Mouse (Mus musculus): ENCODE measurements around the gene Clba1. TPM values are rescaled to one million over a fixed set of nuclear protein-coding genes. Genes with fewer than 3 reads are reported as not detected.

Clba1 gene
- polyA plus RNA-seq, 1 experiment: 9.4 TPM

DNA sequence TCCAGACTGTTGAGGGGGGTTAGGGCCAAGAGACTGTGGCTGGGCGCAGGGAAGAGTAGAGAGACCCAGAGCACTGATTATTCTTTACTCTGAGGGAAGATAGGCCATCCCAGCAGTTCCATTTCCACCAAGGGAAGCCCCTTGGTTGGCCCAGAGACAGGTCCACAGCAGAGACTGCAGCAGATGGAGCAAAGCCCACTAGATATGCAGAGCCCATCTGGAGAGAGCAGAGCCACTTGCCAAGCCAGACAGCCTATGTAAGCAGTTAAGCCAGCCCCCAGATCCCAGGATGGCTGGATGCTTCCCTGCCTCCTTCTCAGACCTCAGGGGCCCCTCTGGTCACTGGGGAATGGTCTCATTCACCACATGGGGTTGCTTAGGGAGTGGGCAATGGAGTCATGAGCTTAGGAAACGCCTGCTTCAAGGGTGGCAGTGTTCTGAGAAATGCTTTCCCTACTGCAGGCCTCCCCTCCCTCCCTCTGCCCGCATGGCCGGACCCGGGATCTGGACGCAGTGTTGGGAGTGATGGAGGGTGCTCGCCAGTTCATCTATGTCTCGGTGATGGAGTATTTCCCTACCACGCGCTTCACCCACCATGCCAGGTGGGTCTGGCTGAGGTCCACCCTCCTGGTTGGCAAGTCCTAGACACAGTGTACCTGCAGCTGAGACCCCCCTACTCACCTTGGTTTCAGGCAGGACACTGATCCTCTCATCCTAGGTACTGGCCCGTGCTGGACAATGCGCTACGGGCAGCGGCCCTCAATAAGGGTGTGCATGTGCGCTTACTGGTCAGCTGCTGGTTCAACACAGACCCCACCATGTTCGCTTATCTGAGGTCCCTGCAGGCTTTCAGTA lies 41.5 kb upstream of the Clba1 start:
- 88% methylated on average over 16 of the region's 16 CpGs for WGBS
- no peak for DNase-seq
- no peak for TF ChIP-seq CTCF (IDR thresholded peaks at IDR 0.05; ENCODE audit: insufficient read depth, low read length)
- no peak for TF ChIP-seq POLR2A (IDR thresholded peaks at IDR 0.05; ENCODE audit: borderline replicate concordance, extremely low read depth, low read depth, low read length)
- Histone ChIP-seq H3K4me1 (ENCODE audit: control insufficient read depth, insufficient read depth, low read length) (no peaks in the 10 kb centered on the region), H3K4me3 (replicated peaks; ENCODE audit: extremely low read depth, low read depth, low read length) (no peak overlapping the region)

DNA sequence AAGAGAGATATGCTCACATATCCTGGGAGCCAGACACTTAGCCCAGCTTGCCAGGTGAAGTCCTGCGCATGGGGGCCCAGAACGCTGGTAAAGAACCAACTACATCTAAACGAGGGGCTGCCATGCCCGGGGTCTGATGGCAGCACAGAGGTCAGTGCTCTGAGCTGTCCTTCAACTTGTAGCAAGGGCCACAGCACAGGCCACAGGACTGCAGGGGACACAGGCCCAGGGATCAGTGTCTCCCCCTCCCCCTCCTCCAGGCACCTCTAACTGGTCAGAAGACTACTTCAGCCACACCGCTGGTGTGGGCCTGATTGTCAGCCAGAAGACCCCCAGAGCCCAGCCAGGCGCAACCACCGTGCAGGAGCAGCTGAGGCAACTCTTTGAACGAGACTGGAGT lies 40.6 kb upstream of the Clba1 start:
- Histone ChIP-seq H3K4me1 (ENCODE audit: control insufficient read depth, insufficient read depth, low read length) (no peaks in the 10 kb centered on the region), H3K4me3 (replicated peaks; ENCODE audit: extremely low read depth, low read depth, low read length) (no peak overlapping the region)
- no peak for DNase-seq
- TF ChIP-seq CTCF (IDR thresholded peaks at IDR 0.05; ENCODE audit: insufficient read depth, low read length) (no peak), POLR2A (IDR thresholded peaks at IDR 0.05; ENCODE audit: borderline replicate concordance, extremely low read depth, low read depth, low read length) (no peak)
- WGBS: 81% methylated on average over 8 of the region's 8 CpGs

DNA sequence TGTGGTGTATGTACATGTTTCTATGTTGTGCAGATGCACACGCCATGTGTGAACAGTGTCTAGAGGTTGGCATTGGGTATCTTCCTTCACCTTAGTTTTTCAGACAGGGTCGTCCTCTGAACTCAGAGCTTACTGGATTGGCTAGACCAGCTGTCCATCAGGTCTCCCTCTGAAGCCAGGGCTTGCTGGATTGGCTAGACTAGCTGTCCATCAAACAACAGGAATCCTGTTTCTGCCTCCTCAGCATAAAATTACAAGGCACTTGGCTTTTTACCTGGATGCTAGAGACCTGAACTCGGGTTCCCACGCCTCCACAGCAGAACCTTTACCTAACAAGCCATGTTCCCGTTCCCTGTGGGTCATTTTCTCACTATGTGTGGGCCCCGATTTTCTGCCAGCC lies 39.7 kb upstream of the Clba1 start:
- no peak for DNase-seq
- WGBS: 84% methylated on average over 6 of the region's 6 CpGs
- H3K4me1 ChIP-seq (ENCODE audit: control insufficient read depth, insufficient read depth, low read length): no peaks in the 10 kb centered on the region
- TF ChIP-seq CTCF (IDR thresholded peaks at IDR 0.05; ENCODE audit: insufficient read depth, low read length) (no peak), POLR2A (IDR thresholded peaks at IDR 0.05; ENCODE audit: borderline replicate concordance, extremely low read depth, low read depth, low read length) (no peak)
- H3K4me3 ChIP-seq (replicated peaks; ENCODE audit: extremely low read depth, low read depth, low read length): no peak overlapping the region

DNA sequence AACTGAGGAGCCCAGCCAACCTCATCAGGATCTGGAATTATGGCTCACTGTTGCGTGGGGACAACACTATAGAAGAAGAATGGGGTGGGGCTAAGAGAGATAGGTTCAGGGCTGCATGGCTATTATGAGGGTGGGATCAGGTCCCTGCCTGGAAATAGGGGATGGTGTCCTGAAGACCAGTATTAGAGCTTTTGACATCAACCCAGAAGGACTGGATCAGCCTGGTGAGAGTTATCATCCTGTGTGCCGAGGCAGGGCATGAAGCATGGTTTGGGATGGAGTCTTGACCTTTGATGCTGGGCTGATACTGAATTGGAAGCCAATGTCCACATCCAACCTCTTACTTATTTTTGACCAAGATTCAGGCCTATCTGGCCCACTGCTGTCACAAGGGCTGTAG lies 39.0 kb upstream of the Clba1 start:
- Histone ChIP-seq H3K4me3 (replicated peaks; ENCODE audit: extremely low read depth, low read depth, low read length) (no peak overlapping the region), H3K4me1 (ENCODE audit: control insufficient read depth, insufficient read depth, low read length) (no peaks in the 10 kb centered on the region)
- no peak for DNase-seq
- 82% methylated on average over 2 of the region's 2 CpGs for WGBS
- TF ChIP-seq CTCF (IDR thresholded peaks at IDR 0.05; ENCODE audit: insufficient read depth, low read length) (no peak), POLR2A (IDR thresholded peaks at IDR 0.05; ENCODE audit: borderline replicate concordance, extremely low read depth, low read depth, low read length) (no peak)

DNA sequence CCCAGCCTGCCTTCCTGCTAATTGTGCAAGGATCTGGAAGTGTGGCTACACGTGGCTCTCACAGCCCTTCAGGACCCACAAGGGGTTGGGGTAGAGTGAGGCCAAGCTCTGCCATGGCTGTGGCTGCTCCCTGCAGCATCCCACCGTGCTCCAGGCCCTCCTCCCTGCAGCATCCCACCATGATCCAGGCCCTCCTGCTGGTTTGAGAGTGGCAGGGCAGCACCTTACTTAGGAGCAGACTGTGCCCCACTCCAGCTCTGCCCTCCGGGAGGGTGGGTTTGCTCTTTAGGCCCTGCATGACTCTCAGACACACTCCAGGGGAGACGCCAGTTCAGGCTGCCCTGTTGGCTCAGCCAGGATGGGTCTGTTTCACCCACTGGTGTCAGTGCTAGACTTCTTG lies 38.3 kb upstream of the Clba1 start:
- Histone ChIP-seq H3K4me1 (ENCODE audit: control insufficient read depth, insufficient read depth, low read length) (no peaks in the 10 kb centered on the region), H3K4me3 (replicated peaks; ENCODE audit: extremely low read depth, low read depth, low read length) (no peak overlapping the region)
- no peak for DNase-seq
- WGBS: 68% methylated on average over 4 of the region's 4 CpGs
- TF ChIP-seq CTCF (IDR thresholded peaks at IDR 0.05; ENCODE audit: insufficient read depth, low read length) (no peak), POLR2A (IDR thresholded peaks at IDR 0.05; ENCODE audit: borderline replicate concordance, extremely low read depth, low read depth, low read length) (no peak)

DNA sequence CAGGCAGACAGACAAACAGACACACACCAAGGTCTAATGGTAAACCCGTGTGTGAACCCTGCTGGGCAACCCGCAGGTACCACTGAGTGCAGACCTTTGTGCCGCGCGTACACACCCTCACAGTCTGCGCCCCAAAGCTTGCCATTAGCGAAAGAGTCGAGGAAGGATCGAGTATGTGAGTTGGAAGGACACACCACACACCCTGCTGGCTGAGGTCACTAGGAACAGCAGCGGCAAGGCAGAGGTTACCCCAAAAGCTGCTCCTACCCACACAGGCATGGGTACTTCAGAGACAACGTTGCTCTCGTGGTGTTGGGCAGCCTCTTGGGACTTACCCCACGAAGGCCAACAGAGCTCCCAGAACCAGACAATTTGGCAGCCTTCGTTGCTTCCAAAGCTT lies 36.4 kb upstream of the Clba1 start:
- no peak for DNase-seq
- Histone ChIP-seq H3K4me1 (ENCODE audit: control insufficient read depth, insufficient read depth, low read length) (no peaks in the 10 kb centered on the region), H3K4me3 (replicated peaks; ENCODE audit: extremely low read depth, low read depth, low read length) (no peak overlapping the region)
- no peak for TF ChIP-seq CTCF (IDR thresholded peaks at IDR 0.05; ENCODE audit: insufficient read depth, low read length)
- TF ChIP-seq POLR2A (IDR thresholded peaks at IDR 0.05; ENCODE audit: borderline replicate concordance, extremely low read depth, low read depth, low read length): no peak
- WGBS: 90% methylated on average over 14 of the region's 14 CpGs

DNA sequence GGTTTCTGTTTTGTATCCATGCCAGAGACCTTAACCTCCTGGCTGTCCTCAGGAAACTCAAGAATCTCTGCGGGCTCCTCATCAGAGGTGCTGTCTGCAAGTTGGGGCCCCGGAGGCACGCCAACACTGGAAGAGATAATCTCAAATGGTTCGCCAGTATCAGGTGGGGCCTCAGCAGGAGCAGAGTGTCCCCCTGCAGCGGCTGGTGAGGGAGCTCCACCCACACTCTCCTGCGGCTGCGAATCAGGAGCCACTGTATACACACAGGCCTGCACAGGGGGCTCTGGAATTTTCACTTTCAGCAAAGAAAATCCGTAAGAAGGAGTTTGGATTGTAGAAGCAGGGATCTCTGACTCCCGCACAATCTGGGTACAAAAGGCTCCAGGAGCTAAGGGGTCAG lies 35.4 kb upstream of the Clba1 start:
- DNase-seq: no peak
- Histone ChIP-seq H3K4me1 (ENCODE audit: control insufficient read depth, insufficient read depth, low read length) (no peaks in the 10 kb centered on the region), H3K4me3 (replicated peaks; ENCODE audit: extremely low read depth, low read depth, low read length) (no peak overlapping the region)
- WGBS: 49% methylated on average over 9 of the region's 9 CpGs
- TF ChIP-seq POLR2A (IDR thresholded peaks at IDR 0.05; ENCODE audit: borderline replicate concordance, extremely low read depth, low read depth, low read length) (no peak), CTCF (IDR thresholded peaks at IDR 0.05; ENCODE audit: insufficient read depth, low read length) (no peak)

DNA sequence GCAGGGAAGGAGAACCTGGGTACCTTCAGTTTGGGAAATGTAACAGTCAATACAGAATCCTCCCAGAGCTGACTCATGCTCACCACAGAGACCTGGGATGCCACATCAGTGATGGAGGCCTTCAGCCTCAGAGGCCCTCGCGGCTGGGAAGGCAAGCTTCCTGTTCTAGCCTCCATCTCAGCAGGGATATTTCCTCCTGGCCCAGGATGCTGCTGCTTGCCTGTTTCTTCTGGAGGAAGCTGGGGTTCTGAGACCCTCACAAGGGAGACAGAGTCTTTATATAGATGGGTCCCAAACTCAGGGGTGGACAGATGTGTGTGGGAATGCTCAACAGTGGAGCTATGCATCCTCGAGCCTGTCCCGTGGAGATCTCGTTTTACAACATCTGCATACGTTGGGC lies 34.7 kb upstream of the Clba1 start:
- TF ChIP-seq POLR2A (IDR thresholded peaks at IDR 0.05; ENCODE audit: borderline replicate concordance, extremely low read depth, low read depth, low read length): no peak
- no peak for TF ChIP-seq CTCF (IDR thresholded peaks at IDR 0.05; ENCODE audit: insufficient read depth, low read length)
- 74% methylated on average over 6 of the region's 6 CpGs for WGBS
- H3K4me1 ChIP-seq (ENCODE audit: control insufficient read depth, insufficient read depth, low read length): no peaks in the 10 kb centered on the region
- DNase-seq: no peak
- H3K4me3 ChIP-seq (replicated peaks; ENCODE audit: extremely low read depth, low read depth, low read length): no peak overlapping the region

DNA sequence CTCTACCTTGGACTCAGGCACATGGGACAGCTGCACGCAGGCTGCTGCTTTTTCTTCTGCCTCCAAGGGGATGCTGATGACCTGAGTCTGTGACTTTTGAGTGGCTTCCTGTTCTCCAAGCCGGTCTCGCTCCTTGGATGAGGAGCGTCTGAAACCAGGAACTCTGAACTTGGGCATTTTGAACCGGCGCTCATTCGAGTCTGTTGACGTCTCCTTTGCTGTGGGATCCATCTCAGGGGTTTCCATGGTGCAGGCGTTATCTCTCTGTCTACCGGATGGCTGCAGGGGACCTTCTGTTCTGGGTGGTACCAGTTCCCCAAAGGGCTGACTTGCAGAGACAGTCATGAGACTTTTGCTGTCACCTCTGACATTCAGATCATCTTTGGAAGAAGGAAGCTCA lies 34.3 kb upstream of the Clba1 start:
- WGBS: 91% methylated on average over 10 of the region's 10 CpGs
- no peaks in the 10 kb centered on the region for H3K4me1 ChIP-seq (ENCODE audit: control insufficient read depth, insufficient read depth, low read length)
- no peak for DNase-seq
- no peak overlapping the region for H3K4me3 ChIP-seq (replicated peaks; ENCODE audit: extremely low read depth, low read depth, low read length)
- TF ChIP-seq POLR2A (IDR thresholded peaks at IDR 0.05; ENCODE audit: borderline replicate concordance, extremely low read depth, low read depth, low read length) (no peak), CTCF (IDR thresholded peaks at IDR 0.05; ENCODE audit: insufficient read depth, low read length) (no peak)

DNA sequence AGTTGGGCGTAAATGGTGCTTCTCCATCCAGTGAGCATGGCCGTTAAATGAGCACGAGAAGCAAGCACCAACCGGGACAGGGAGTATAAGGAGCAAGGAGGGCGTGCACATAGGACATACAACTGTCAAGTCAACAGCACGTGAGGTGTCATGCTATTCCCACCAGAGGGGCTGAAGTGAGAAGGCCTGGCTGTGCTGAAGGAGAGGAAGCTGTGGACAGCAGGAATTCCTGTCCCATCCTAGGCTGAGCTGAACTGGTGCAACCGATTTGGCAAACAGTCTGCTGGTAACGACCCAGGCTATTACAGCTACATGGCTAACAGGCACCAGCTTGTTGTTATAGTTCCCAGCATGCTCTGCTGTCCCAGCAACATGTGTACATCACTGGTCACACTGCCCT lies 17.7 kb upstream of the Clba1 start:
- 60% methylated on average over 8 of the region's 8 CpGs for WGBS

More for the DNA sequence above, 17.7 kb upstream of the Clba1 start:
- Histone ChIP-seq H3K4me3 (replicated peaks; ENCODE audit: extremely low read depth, low read depth, low read length) (no peak overlapping the region), H3K4me1 (ENCODE audit: control insufficient read depth, insufficient read depth, low read length) (peaks cover 2% of the 10 kb centered on the region; the same call in 1 of the 2 replicates)
- TF ChIP-seq CTCF (IDR thresholded peaks at IDR 0.05; ENCODE audit: insufficient read depth, low read length): no peak
- no peak for TF ChIP-seq POLR2A (IDR thresholded peaks at IDR 0.05; ENCODE audit: borderline replicate concordance, extremely low read depth, low read depth, low read length)
- DNase-seq: no peak

Measured in lung, adult 2 months (tissue).